Mouse (Mus musculus): ENCODE measurements around the gene Tef. TPM values are rescaled to one million over a fixed set of nuclear protein-coding genes. Genes with fewer than 3 reads are reported as not detected.
A peak's percentile ranks its signal among the peaks of the same experiment; 100 is the strongest.

Gene Tef
- total RNA-seq, 1 experiment from 2014 or later: 20.6 TPM

- peak; percentile 91 for ATAC-seq (replicated peaks; ENCODE audit: low read depth, poor library complexity, severe bottlenecking)
Observed at GRCm38 (mm10) chr15:81871604-81872261, 69.5 kb downstream of the Tef start, which contains the start of gene Phf5a. Phf5a (minus strand) TSS chr15:81871911.

DNA sequence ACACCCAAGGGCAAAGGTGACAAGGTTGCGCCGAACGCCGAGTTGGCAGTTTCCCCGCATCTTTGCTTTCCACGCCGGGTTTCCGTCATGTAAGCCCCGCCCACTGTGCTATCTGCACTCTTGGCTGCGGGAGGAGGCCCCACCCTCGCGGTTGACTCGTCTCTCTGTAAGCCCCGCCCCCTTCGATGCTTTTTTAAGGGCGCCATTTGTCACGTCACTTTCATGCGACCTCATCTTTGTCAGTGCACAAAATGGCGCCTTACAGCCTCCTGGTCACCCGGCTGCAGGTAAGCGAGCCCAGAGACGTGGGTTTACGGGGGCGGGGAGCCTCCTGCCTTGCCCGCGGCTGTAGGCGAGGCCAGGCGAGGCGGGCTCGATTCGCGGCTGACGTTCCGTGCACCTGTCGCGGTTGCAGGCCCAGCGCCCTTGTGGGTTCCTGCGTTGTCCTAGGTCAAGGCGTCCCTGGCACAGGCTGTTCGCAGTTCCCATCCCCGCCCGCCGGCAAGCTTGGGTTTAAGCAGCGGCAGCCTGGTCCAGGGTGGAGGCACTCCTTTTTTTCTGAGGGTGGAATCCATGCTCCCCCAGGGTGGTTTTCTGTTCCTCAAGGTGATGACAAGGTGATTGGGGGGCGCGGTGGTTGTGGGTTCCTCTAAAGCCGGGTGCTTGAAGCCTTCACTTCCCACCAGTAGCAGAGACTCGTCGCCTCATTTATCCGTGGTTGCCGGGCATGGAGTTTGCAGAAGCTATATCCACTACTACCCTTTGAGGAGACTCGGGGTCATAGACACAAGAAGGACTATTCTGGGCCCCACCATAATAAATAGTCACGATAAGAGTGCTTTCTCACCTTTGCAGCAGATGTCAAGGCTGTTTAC lies 70.3 kb downstream of the Tef start, which contains the start of gene Aco2:
Aco2 (plus strand) TSS at position 48 of the 875 bp plus-strand sequence.
- peak; percentile 92 for ATAC-seq (replicated peaks; ENCODE audit: low read depth, poor library complexity, severe bottlenecking)

Other genes with a start within 250 kb of the Tef start
- 37.0 and 45.9 TPM in 2 replicates for gene Ep300, start 217.1 kb upstream of the Tef start, total RNA-seq (2017)
- 26.7 and 31.7 TPM in 2 replicates for gene L3mbtl2, start 138.5 kb upstream of the Tef start, total RNA-seq (2017)
- gene Chadl, start 105.1 kb upstream of the Tef start, total RNA-seq (2017): not detected in 2 replicates
- gene Zc3h7b, start 57.4 kb upstream of the Tef start, total RNA-seq (2017): 27.9 and 31.5 TPM in 2 replicates
- gene Rangap1, start 56.9 kb upstream of the Tef start, total RNA-seq (2017): 113 and 121 TPM in 2 replicates
- 26.1 and 27.0 TPM in 2 replicates for gene Tob2, start 56.4 kb downstream of the Tef start, total RNA-seq (2017)
- gene Phf5a, start 69.5 kb downstream of the Tef start, total RNA-seq (2017): 65.8 and 125 TPM in 2 replicates
- 132 and 149 TPM in 2 replicates for gene Aco2, start 69.9 kb downstream of the Tef start, total RNA-seq (2017)
- 52.6 and 64.6 TPM in 2 replicates for gene Polr3h, start 123.8 kb downstream of the Tef start, total RNA-seq (2017)
- gene Csdc2, start 134.3 kb downstream of the Tef start, total RNA-seq (2017): not detected in 2 replicates
- 15.1 and 17.1 TPM in 2 replicates for gene Pmm1, start 158.5 kb downstream of the Tef start, total RNA-seq (2017)
- gene 1700029P11Rik, start 178.1 kb downstream of the Tef start, total RNA-seq (2017): not detected in 2 replicates
- 409 and 444 TPM in 2 replicates for gene Xrcc6, start 185.4 kb downstream of the Tef start, total RNA-seq (2017)
- gene Desi1, start 231.4 kb downstream of the Tef start, total RNA-seq (2017): 12.2 and 13.6 TPM in 2 replicates
- 197 and 206 TPM in 2 replicates for gene Snu13, start 245.2 kb downstream of the Tef start, total RNA-seq (2017)